Mouse (Mus musculus): ENCODE results near the gene Mybphl. TPM values are rescaled to one million over a fixed set of nuclear protein-coding genes. Genes with fewer than 3 reads are reported as not detected.

Mybphl gene
- polyA plus RNA-seq, 1 experiment: not detected

DNA sequence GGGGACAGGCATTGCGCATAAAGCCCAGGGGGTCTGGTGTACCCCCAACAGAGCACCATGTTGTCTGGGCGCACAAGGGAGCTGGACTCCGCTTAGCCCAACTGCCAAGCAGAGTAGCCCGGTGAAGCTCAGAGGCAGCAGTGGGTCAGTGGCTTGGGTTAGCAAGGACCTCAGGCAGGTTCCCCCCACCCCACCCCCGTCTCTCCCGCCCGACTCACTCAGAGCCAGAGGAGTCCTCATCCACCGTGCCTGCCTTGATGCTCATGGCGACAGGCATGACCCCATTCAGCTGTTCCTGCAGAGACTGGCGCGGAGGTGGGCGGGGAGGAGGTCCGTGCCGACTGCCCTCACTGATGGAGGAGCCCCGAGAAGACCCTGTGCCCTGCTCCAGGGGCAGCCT is 28.1 kb downstream of the Mybphl start:
- no peak overlapping the region for H3K4me3 ChIP-seq
- no peaks in the 10 kb centered on the region for H3K36me3 ChIP-seq (ENCODE audit: control insufficient read depth, insufficient read depth)
- no peaks in the 10 kb centered on the region for H3K79me2 ChIP-seq (ENCODE audit: control insufficient read depth, insufficient read depth)
- no peak overlapping the region for H3K4me2 ChIP-seq (ENCODE audit: low read depth)
- H3ac ChIP-seq (ENCODE audit: control insufficient read depth, insufficient read length): no peak overlapping the region
- peaks cover 63% of the 10 kb centered on the region for H3K27me3 ChIP-seq (ENCODE audit: control insufficient read depth, insufficient read depth, insufficient read length)
- TF ChIP-seq POLR2A (IDR thresholded peaks at IDR 0.05; ENCODE audit: insufficient read length, low read depth): no peak
- no peak for TF ChIP-seq MAX (IDR thresholded peaks at IDR 0.05; ENCODE audit: low read depth)
- TF ChIP-seq MYOG (IDR thresholded peaks at IDR 0.05; ENCODE audit: control insufficient read depth in 1 of 3, insufficient read depth in 1 of 3, insufficient read length in 2 of 3, low read depth in 2 of 3): no peak
- no peak for TF ChIP-seq TCF12 (IDR thresholded peaks at IDR 0.05; ENCODE audit: insufficient read depth, poor library complexity, severe bottlenecking)
- TF ChIP-seq REST (IDR thresholded peaks at IDR 0.05; ENCODE audit: insufficient read depth, insufficient read length): no peak
- no peak for TF ChIP-seq E2F4 (IDR thresholded peaks at IDR 0.05; ENCODE audit: insufficient read depth)
- no peak for TF ChIP-seq MYOD1 (IDR thresholded peaks at IDR 0.05; ENCODE audit: control insufficient read depth in 1 of 3, insufficient read length in 2 of 3, low read depth in 2 of 3)
- no peak for TF ChIP-seq USF1 (IDR thresholded peaks at IDR 0.05; ENCODE audit: low read depth)
- no peak for TF ChIP-seq POLR2AphosphoS2 (IDR thresholded peaks at IDR 0.05; ENCODE audit: insufficient read length, low read depth)
- no peak for TF ChIP-seq TCF3 (IDR thresholded peaks at IDR 0.05; ENCODE audit: insufficient read length, low read depth)
- TF ChIP-seq SRF (IDR thresholded peaks at IDR 0.05; ENCODE audit: control insufficient read depth, insufficient read length, low read depth): no peak
- TF ChIP-seq CEBPB (IDR thresholded peaks at IDR 0.05; ENCODE audit: insufficient read depth, poor library complexity, severe bottlenecking): no peak

DNA sequence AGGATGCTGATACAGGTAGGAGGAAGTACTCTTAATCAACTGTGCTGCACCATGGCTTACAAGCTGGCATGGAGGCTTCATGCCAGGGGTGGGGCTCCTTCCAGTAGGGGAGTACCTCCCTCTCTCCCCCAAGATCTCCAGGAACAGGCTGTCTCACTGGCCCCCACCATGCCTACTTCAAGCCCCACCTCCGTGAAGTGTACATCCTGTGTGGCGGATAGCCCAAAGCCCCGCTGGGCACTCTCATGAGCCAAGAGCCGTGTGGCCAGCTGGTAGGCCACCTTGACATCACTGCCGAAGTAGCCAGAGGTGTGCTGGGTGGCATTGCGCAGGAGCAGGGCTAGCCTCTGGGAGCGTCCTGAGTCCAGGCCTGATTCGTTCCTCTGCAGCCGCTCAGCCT is 33.6 kb downstream of the Mybphl start:
- Histone ChIP-seq H3K27me3 (ENCODE audit: control insufficient read depth, insufficient read depth, insufficient read length) (peaks cover 96% of the 10 kb centered on the region), H3K4me2 (ENCODE audit: low read depth) (no peak overlapping the region), H3K4me3 (no peak overlapping the region), H3K36me3 (ENCODE audit: control insufficient read depth, insufficient read depth) (no peaks in the 10 kb centered on the region), H3K79me2 (ENCODE audit: control insufficient read depth, insufficient read depth) (no peaks in the 10 kb centered on the region), H3ac (ENCODE audit: control insufficient read depth, insufficient read length) (no peak overlapping the region)
- no peak for TF ChIP-seq TCF12 (IDR thresholded peaks at IDR 0.05; ENCODE audit: insufficient read depth, poor library complexity, severe bottlenecking)

DNA sequence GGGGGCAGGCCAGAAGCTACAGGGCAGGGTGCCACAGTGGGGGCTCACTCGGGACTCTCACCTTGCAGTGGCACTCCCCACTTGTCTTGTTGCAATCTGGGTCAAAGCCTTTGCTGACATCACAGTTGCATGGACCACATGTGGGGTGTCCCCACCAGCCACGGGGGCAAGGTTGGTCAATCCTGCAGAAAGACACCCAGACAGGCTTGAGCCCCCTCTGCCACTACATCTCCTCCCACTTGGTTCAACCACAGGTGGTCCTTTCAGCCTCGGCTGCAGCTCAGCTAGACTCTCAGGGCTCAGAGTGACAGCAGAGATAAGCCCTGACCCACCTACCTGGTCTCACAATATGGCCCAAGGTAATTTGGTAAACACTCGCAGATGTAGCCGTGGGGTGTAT is 35.7 kb downstream of the Mybphl start:
- Histone ChIP-seq H3K4me3 (no peak overlapping the region), H3K27me3 (ENCODE audit: control insufficient read depth, insufficient read depth, insufficient read length) (peaks cover 92% of the 10 kb centered on the region), H3K79me2 (ENCODE audit: control insufficient read depth, insufficient read depth) (no peaks in the 10 kb centered on the region), H3K36me3 (ENCODE audit: control insufficient read depth, insufficient read depth) (no peaks in the 10 kb centered on the region), H3ac (ENCODE audit: control insufficient read depth, insufficient read length) (no peak overlapping the region), H3K4me2 (ENCODE audit: low read depth) (no peak overlapping the region)
- TF ChIP-seq POLR2A (IDR thresholded peaks at IDR 0.05; ENCODE audit: insufficient read length, low read depth) (no peak), REST (IDR thresholded peaks at IDR 0.05; ENCODE audit: insufficient read depth, insufficient read length) (no peak), MAX (IDR thresholded peaks at IDR 0.05; ENCODE audit: low read depth) (no peak), CEBPB (IDR thresholded peaks at IDR 0.05; ENCODE audit: insufficient read depth, poor library complexity, severe bottlenecking) (no peak), MYOG (IDR thresholded peaks at IDR 0.05; ENCODE audit: control insufficient read depth in 1 of 3, insufficient read depth in 1 of 3, insufficient read length in 2 of 3, low read depth in 2 of 3) (no peak), MYOD1 (IDR thresholded peaks at IDR 0.05; ENCODE audit: control insufficient read depth in 1 of 3, insufficient read length in 2 of 3, low read depth in 2 of 3) (no peak), TCF12 (IDR thresholded peaks at IDR 0.05; ENCODE audit: insufficient read depth, poor library complexity, severe bottlenecking) (no peak), SRF (IDR thresholded peaks at IDR 0.05; ENCODE audit: control insufficient read depth, insufficient read length, low read depth) (no peak), USF1 (IDR thresholded peaks at IDR 0.05; ENCODE audit: low read depth) (no peak), POLR2AphosphoS2 (IDR thresholded peaks at IDR 0.05; ENCODE audit: insufficient read length, low read depth) (no peak)

DNA sequence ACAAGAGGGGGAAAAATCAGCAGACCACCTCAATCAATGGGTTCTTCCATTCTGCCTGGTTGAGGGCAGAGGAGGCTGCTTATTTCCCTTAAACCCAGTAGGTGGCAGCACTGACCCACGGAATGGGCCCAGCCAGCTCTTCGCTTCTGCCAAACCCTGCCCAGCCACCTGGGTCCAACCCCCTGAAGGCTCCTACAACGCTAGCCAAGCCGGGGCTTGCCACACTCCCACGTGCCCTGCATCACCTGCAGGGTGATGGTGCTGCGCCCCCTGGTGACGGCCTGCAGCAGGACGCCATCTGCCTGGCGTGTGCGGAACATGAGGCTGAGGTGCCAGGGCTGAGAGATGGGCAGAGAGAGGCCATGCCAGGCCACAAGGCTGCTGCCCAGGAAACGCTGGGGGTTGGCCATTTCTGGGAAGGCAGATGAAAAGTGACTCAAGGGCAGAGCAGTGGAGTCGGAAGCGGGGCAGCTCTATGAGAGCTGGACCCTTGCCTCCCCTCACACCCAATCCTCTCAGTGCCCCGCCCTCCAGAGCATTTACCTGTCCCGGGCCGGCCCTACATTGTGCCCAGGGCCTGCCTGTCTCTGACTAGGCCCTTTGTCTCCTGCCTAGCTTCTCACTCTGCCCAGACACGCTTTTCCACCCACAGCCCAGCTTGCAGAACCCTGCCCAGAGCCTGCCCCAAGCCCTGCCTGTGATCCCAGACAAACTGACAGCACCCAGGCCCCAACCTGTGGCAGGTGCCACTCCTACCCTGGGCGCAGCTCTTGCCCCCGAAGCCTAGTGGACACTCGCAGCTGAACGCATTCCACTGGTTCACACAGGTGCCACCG is 37.2 kb downstream of the Mybphl start:
- Histone ChIP-seq H3K79me2 (ENCODE audit: control insufficient read depth, insufficient read depth) (no peaks in the 10 kb centered on the region), H3K4me2 (ENCODE audit: low read depth) (no peak overlapping the region), H3K4me3 (no peak overlapping the region), H3K27me3 (ENCODE audit: control insufficient read depth, insufficient read depth, insufficient read length) (peaks cover 92% of the 10 kb centered on the region), H3ac (ENCODE audit: control insufficient read depth, insufficient read length) (no peak overlapping the region), H3K36me3 (ENCODE audit: control insufficient read depth, insufficient read depth) (no peaks in the 10 kb centered on the region)
- TF ChIP-seq POLR2AphosphoS2 (IDR thresholded peaks at IDR 0.05; ENCODE audit: insufficient read length, low read depth): no peak
- TF ChIP-seq MYOG (IDR thresholded peaks at IDR 0.05; ENCODE audit: control insufficient read depth in 1 of 3, insufficient read depth in 1 of 3, insufficient read length in 2 of 3, low read depth in 2 of 3): peak in 2 of 3 experiments; percentile 57 to 63
- peak in 1 of 3 experiments; percentile 72 for TF ChIP-seq MYOD1 (IDR thresholded peaks at IDR 0.05; ENCODE audit: control insufficient read depth in 1 of 3, insufficient read length in 2 of 3, low read depth in 2 of 3)
- peak; percentile 65 for TF ChIP-seq USF1 (IDR thresholded peaks at IDR 0.05; ENCODE audit: low read depth)

DNA sequence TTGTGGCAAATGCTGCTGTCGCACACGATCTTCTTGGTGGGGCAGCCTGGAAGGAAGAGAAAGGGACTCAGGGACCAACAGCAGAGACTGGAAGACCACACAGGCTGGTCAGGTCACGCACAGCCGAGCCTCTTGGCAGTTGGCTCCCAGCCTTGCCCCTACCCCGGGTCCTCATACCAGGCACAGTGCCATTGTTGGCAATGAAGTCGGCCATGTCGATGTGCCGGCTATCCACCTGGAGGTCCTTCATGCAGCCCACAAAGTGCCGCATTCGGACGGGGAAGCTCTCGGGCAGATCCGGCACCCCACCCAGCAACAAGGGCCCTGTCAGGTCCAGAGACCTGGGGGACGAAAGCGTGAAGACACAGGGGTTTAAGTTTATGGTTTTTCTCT is 37.8 kb downstream of the Mybphl start:
- H3K36me3 ChIP-seq (ENCODE audit: control insufficient read depth, insufficient read depth): no peaks in the 10 kb centered on the region
- no peak for TF ChIP-seq REST (IDR thresholded peaks at IDR 0.05; ENCODE audit: insufficient read depth, insufficient read length)
- no peak for TF ChIP-seq CEBPB (IDR thresholded peaks at IDR 0.05; ENCODE audit: insufficient read depth, poor library complexity, severe bottlenecking)
- TF ChIP-seq MYOG (IDR thresholded peaks at IDR 0.05; ENCODE audit: control insufficient read depth in 1 of 3, insufficient read depth in 1 of 3, insufficient read length in 2 of 3, low read depth in 2 of 3): no peak
- TF ChIP-seq POLR2AphosphoS2 (IDR thresholded peaks at IDR 0.05; ENCODE audit: insufficient read length, low read depth): no peak
- TF ChIP-seq SRF (IDR thresholded peaks at IDR 0.05; ENCODE audit: control insufficient read depth, insufficient read length, low read depth): no peak
- TF ChIP-seq MAX (IDR thresholded peaks at IDR 0.05; ENCODE audit: low read depth): no peak
- TF ChIP-seq E2F4 (IDR thresholded peaks at IDR 0.05; ENCODE audit: insufficient read depth): no peak
- TF ChIP-seq TCF12 (IDR thresholded peaks at IDR 0.05; ENCODE audit: insufficient read depth, poor library complexity, severe bottlenecking): no peak
- TF ChIP-seq MYOD1 (IDR thresholded peaks at IDR 0.05; ENCODE audit: control insufficient read depth in 1 of 3, insufficient read length in 2 of 3, low read depth in 2 of 3): no peak
- TF ChIP-seq POLR2A (IDR thresholded peaks at IDR 0.05; ENCODE audit: insufficient read length, low read depth): no peak
- no peak for TF ChIP-seq TCF3 (IDR thresholded peaks at IDR 0.05; ENCODE audit: insufficient read length, low read depth)
- TF ChIP-seq USF1 (IDR thresholded peaks at IDR 0.05; ENCODE audit: low read depth): no peak
- no peaks in the 10 kb centered on the region for H3K79me2 ChIP-seq (ENCODE audit: control insufficient read depth, insufficient read depth)
- H3K27me3 ChIP-seq (ENCODE audit: control insufficient read depth, insufficient read depth, insufficient read length): peaks cover 91% of the 10 kb centered on the region
- H3K4me2 ChIP-seq (ENCODE audit: low read depth): no peak overlapping the region
- H3ac ChIP-seq (ENCODE audit: control insufficient read depth, insufficient read length): no peak overlapping the region
- no peak overlapping the region for H3K4me3 ChIP-seq

All from myocyte (in vitro differentiated cells).